Mouse (Mus musculus): ENCODE data around the gene Smad3. TPM values are rescaled to one million over a fixed set of nuclear protein-coding genes. Genes with fewer than 3 reads are reported as not detected.

The Smad3 gene
- polyA plus RNA-seq, 1 experiment, result 33.5 TPM

DNA sequence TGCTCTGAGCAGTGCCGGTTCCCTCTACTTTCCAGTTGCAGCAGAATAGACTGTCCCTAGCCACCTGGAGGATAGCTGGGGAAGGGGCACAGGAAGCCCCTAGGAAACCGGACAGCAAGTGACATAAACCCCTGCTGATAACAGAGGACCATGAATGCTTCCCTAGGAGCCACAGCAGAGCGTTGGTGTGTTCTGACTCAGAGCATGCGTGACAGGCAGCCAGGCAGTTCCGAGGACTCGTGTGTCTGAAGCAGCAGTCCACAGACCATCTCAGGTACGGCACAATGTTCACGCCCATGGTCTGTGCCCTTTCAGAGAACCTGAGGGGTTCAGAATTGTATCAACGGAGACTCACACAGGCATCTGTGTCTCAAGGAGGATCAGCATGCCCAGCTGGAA is 109.3 kb downstream of the Smad3 start:
- DNase-seq, result no peak
- H3K27me3 ChIP-seq (replicated peaks; ENCODE audit: control insufficient read depth, insufficient read depth, low read length), result no peaks in the 10 kb centered on the region
- H3K27ac ChIP-seq (ENCODE audit: insufficient read depth, low read depth, low read length), result no peak overlapping the region
- no peaks in the 10 kb centered on the region; the same call in 1 of the 2 replicates for H3K36me3 ChIP-seq (ENCODE audit: control insufficient read depth, insufficient read depth, low read length)
- peaks cover 7% of the 10 kb centered on the region; the same call in 1 of the 2 replicates for H3K4me1 ChIP-seq (ENCODE audit: control insufficient read depth, insufficient read depth, low read length)
- no peak overlapping the region for H3K4me3 ChIP-seq (ENCODE audit: insufficient read depth, low read depth, low read length)
- TF ChIP-seq CTCF (conservative IDR thresholded peaks at IDR 0.05; ENCODE audit: insufficient read depth, insufficient read length, low read depth, low read length) (no peak), POLR2A (IDR thresholded peaks at IDR 0.05; ENCODE audit: low read depth, low read length) (no peak)
- WGBS, result 83% methylated on average over 9 of the region's 9 CpGs

DNA sequence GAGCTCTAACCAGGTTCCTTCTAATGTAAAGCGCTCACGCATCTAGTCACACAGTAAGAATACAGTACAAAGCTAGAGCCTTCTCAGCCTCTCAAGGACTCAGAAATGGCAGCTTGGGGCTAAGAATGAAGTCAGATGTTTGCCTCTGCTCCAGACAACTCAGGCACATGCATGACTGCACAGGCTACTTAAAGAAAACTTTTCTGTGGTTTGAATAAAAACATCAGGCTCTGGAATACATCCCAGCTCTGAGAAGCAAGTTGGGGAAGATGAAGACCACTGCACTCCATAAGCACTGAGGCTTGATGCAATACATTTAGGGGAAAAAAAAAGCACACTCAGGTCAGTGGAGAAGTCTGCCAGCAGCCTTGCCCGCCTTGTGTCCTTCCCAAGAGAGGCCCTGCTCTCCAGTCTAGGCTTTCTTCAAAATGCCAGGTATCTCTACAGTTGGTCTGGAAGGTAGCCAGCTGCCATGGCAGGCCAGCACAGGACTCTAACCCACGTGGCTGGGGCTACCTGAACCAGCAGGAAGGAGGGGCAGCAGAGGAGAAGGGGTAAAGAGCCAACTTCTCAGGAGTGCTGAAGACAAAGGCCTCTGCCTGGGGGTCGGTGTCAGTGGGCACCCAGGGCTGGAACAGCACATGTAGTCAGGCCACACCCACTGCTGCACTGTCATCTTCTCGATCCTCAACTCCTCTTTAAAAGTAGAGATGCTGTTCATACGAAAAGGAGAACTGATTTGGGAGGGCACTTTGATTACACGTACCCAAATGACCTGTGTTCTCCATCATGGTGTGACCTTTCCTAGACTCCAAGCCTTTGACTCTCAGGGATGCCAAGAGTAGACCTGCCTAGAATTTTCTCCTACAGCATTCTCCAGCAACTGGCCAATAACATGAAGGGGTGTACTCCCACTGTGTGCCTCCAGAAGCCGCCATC is 109.9 kb downstream of the Smad3 start:
- H3K36me3 ChIP-seq (ENCODE audit: control insufficient read depth, insufficient read depth, low read length), result no peaks in the 10 kb centered on the region; the same call in 1 of the 2 replicates
- WGBS, result 52% methylated on average over 9 of the region's 9 CpGs
- no peak overlapping the region for H3K4me3 ChIP-seq (ENCODE audit: insufficient read depth, low read depth, low read length)
- TF ChIP-seq CTCF (conservative IDR thresholded peaks at IDR 0.05; ENCODE audit: insufficient read depth, insufficient read length, low read depth, low read length) (no peak), POLR2A (IDR thresholded peaks at IDR 0.05; ENCODE audit: low read depth, low read length) (no peak)
- H3K4me1 ChIP-seq (ENCODE audit: control insufficient read depth, insufficient read depth, low read length), result peaks cover 8% of the 10 kb centered on the region; the same call in 1 of the 2 replicates
- H3K27ac ChIP-seq (ENCODE audit: insufficient read depth, low read depth, low read length), result no peak overlapping the region
- DNase-seq, result peak; percentile 79
- no peaks in the 10 kb centered on the region for H3K27me3 ChIP-seq (replicated peaks; ENCODE audit: control insufficient read depth, insufficient read depth, low read length)

DNA sequence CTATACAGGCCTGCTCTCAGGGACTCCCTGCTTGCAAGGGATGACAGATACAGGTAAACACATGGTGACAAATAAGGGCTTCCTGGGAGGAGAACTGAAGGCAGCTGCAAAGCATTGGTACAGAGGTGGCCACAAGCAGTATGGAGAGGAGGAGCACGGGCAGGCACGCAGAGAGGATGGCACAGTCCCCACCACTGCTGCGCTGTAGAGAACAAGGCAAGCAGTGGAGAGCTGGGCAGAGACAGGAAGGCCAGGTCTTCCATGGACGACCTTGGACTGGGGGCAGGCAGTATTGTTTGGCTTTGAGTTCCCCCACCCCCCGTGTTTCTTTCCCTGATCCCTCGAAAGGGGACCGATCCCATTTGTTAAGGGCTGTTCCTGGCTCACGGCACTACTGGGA is 112.7 kb downstream of the Smad3 start:
- 81% methylated on average over 8 of the region's 8 CpGs for WGBS
- Histone ChIP-seq H3K36me3 (ENCODE audit: control insufficient read depth, insufficient read depth, low read length) (no peaks in the 10 kb centered on the region; the same call in 1 of the 2 replicates), H3K27ac (ENCODE audit: insufficient read depth, low read depth, low read length) (no peak overlapping the region), H3K27me3 (replicated peaks; ENCODE audit: control insufficient read depth, insufficient read depth, low read length) (no peaks in the 10 kb centered on the region), H3K4me1 (ENCODE audit: control insufficient read depth, insufficient read depth, low read length) (peaks cover 8% of the 10 kb centered on the region; the same call in 1 of the 2 replicates), H3K4me3 (ENCODE audit: insufficient read depth, low read depth, low read length) (no peak overlapping the region)
- no peak for TF ChIP-seq POLR2A (IDR thresholded peaks at IDR 0.05; ENCODE audit: low read depth, low read length)
- TF ChIP-seq CTCF (conservative IDR thresholded peaks at IDR 0.05; ENCODE audit: insufficient read depth, insufficient read length, low read depth, low read length), result no peak
- DNase-seq, result no peak

DNA sequence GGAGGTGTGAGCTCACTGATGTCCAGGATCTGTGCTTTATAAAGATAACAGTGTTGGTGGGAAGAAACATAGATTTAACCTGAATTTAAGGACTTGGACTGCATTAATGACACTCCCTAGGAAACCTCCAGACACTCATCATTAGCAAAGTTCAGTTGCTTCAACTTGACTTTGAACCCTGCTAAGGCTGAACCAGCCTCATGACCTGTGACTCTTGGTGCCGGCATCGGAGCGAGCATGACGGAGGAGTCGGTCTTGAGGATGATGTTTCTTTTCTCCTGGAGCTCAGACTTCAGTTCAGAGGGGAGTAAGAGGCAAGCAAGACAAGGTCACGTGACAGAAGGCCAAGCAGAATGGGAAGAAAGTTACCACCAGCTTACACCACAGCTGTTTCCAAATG is 113.8 kb downstream of the Smad3 start:
- 62% methylated on average over 6 of the region's 6 CpGs for WGBS
- Histone ChIP-seq H3K27ac (ENCODE audit: insufficient read depth, low read depth, low read length) (0 out of 2 replicates have a peak overlapping the region, but pooled peaks have one; percentile 3), H3K4me1 (ENCODE audit: control insufficient read depth, insufficient read depth, low read length) (peaks cover 8% of the 10 kb centered on the region; the same call in 1 of the 2 replicates), H3K27me3 (replicated peaks; ENCODE audit: control insufficient read depth, insufficient read depth, low read length) (no peaks in the 10 kb centered on the region), H3K4me3 (ENCODE audit: insufficient read depth, low read depth, low read length) (no peak overlapping the region), H3K36me3 (ENCODE audit: control insufficient read depth, insufficient read depth, low read length) (no peaks in the 10 kb centered on the region; the same call in 1 of the 2 replicates)
- TF ChIP-seq CTCF (conservative IDR thresholded peaks at IDR 0.05; ENCODE audit: insufficient read depth, insufficient read length, low read depth, low read length) (no peak), POLR2A (IDR thresholded peaks at IDR 0.05; ENCODE audit: low read depth, low read length) (no peak)
- peak; percentile 54 for DNase-seq

DNA sequence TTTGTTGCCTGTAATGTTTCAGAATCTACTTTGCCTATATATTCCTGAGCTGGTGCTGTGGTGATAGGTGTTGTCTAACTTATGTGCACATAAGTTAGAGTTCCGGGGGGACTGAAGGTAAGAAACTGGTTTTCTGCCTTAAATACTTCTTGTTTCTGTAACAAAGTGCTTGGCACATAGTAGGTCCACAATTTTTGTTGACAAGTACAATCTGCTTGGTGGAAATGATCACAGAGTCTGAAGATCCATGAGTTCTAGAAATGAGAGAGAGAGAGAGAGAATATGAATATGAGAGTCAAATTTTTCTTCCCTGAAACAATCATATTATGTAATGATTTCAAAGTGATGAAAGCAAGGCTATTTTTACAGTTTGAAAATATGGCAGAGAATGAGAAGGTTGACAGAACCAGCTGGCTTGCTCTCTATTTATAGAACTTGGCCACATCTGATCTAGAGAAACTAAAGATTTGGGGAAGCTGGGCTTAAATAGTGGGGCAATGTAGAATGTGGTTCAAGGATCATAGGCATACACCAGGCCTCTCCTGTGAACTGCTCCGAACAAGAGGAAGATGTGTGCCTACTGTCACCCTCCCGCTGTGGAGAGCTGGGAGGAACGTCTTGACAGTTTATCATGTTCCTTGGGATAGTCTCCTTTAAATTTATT is 115.7 kb downstream of the Smad3 start:
- DNase-seq, result no peak
- TF ChIP-seq CTCF (conservative IDR thresholded peaks at IDR 0.05; ENCODE audit: insufficient read depth, insufficient read length, low read depth, low read length), result no peak
- no peak for TF ChIP-seq POLR2A (IDR thresholded peaks at IDR 0.05; ENCODE audit: low read depth, low read length)
- peaks cover 5% of the 10 kb centered on the region; the same call in 1 of the 2 replicates for H3K4me1 ChIP-seq (ENCODE audit: control insufficient read depth, insufficient read depth, low read length)
- no peaks in the 10 kb centered on the region; the same call in 1 of the 2 replicates for H3K36me3 ChIP-seq (ENCODE audit: control insufficient read depth, insufficient read depth, low read length)
- no peak overlapping the region for H3K27ac ChIP-seq (ENCODE audit: insufficient read depth, low read depth, low read length)
- H3K27me3 ChIP-seq (replicated peaks; ENCODE audit: control insufficient read depth, insufficient read depth, low read length), result no peaks in the 10 kb centered on the region
- no peak overlapping the region for H3K4me3 ChIP-seq (ENCODE audit: insufficient read depth, low read depth, low read length)
- 92% methylated on average over 4 of the region's 4 CpGs for WGBS

DNA sequence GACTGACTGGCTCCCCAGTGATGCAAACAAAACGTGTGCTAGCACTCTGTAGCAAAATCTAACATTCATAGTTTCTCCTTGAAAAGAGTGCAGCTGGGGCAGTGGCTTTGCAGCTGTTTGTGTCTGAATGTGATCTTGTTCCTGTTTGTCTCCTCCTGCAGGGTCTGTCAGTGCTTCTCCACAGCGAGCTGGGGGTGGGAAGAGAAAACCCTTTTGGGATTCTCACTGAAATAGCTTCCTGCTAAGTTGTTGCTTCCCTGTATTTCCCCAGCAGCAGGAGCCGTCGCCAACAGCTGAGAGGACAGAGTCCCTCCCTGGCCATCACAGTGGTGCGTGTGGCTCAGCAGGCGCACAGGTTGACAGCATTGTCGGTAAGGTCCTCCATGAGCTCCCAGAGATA is 121.7 kb downstream of the Smad3 start:
- H3K36me3 ChIP-seq (ENCODE audit: control insufficient read depth, insufficient read depth, low read length), result no peaks in the 10 kb centered on the region; the same call in 1 of the 2 replicates

More for the DNA sequence above, 121.7 kb downstream of the Smad3 start:
- 80% methylated on average over 7 of the region's 7 CpGs for WGBS
- no peak overlapping the region for H3K4me3 ChIP-seq (ENCODE audit: insufficient read depth, low read depth, low read length)
- no peak overlapping the region for H3K27ac ChIP-seq (ENCODE audit: insufficient read depth, low read depth, low read length)
- no peak for DNase-seq
- H3K27me3 ChIP-seq (replicated peaks; ENCODE audit: control insufficient read depth, insufficient read depth, low read length), result no peaks in the 10 kb centered on the region
- TF ChIP-seq POLR2A (IDR thresholded peaks at IDR 0.05; ENCODE audit: low read depth, low read length) (no peak), CTCF (conservative IDR thresholded peaks at IDR 0.05; ENCODE audit: insufficient read depth, insufficient read length, low read depth, low read length) (no peak)
- H3K4me1 ChIP-seq (ENCODE audit: control insufficient read depth, insufficient read depth, low read length), result no peaks in the 10 kb centered on the region
